Mouse (Mus musculus) neutrophil, adult 83 days (primary cell): ENCODE results near the gene Sfpq. TPM values are rescaled to one million over a fixed set of nuclear protein-coding genes. Genes with fewer than 3 reads are reported as not detected.

Experiments
- total RNA-seq, 2 experiments: library from RNA; stranded (reverse); gene quantifications; one replicate each; pipeline ENCODE4 v1.2.4; 2023

Gene Sfpq
- total RNA-seq: 100 to 1,000 TPM; 354 to 377 TPM

DNA sequence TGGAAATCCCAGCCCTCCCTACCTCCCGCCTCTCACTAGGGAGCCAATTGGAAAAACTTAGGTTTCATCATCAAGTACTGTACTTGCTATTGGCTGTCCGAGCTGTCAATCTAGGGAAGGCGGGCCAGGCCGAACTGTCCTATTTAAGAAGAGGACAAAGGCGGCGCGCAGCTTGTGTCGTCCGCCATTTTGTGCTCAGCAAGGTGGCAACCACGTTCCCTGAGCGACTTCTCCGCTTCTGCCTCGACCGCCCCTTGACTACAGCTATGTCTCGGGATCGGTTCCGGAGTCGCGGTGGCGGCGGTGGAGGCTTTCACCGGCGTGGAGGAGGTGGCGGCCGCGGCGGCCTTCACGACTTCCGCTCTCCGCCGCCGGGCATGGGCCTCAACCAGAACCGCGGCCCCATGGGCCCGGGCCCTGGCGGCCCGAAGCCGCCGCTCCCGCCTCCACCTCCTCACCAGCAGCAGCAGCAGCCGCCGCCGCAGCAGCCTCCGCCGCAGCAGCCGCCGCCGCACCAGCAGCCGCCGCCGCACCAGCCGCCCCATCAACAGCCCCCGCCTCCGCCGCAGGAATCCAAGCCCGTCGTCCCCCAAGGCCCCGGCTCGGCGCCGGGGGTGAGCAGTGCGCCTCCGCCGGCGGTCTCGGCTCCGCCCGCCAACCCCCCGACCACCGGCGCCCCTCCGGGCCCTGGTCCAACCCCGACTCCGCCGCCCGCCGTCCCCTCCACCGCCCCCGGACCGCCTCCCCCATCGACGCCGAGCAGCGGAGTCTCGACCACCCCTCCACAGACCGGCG lies at the start of gene Sfpq:
Gene Sfpq, plus strand, starts transcription at position 174 of the 795 bp plus-strand sequence.

GRCm38 (mm10) chr4:127060585-127061290 lies 39.6 kb downstream of the Sfpq start, which contains the start of gene Zmym1:
Gene Zmym1, minus strand, starts transcription at chr4:127061152.

GRCm38 (mm10) chr4:127076875-127077548 lies 55.9 kb downstream of the Sfpq start, which contains the start of gene Zmym6:
Gene Zmym6, plus strand, starts transcription at chr4:127077383.

Other genes with a start within 250 kb of the Sfpq start
- 10 to 100 TPM; 14.4 to 15.9 TPM for gene Zmym4, start 53.2 kb upstream of the Sfpq start, total RNA-seq
- 10 to 100 TPM in 1 of 2 experiments, 1 to 10 TPM in 1; 7.1 to 11.1 TPM for gene Zmym1, start 39.8 kb downstream of the Sfpq start, total RNA-seq
- gene Zmym6, start 56.1 kb downstream of the Sfpq start, total RNA-seq: 1 to 10 TPM; 7.0 TPM
- 1 to 10 TPM; 5.1 to 5.5 TPM for gene Tmem35b, start 102.4 kb downstream of the Sfpq start, total RNA-seq
- gene Dlgap3, start 147.9 kb downstream of the Sfpq start, total RNA-seq: not detected
- gene Smim12, start 222.5 kb downstream of the Sfpq start, total RNA-seq: 10 to 100 TPM; 17.6 to 21.7 TPM